Mouse (Mus musculus): ENCODE results near the gene Acbd4.

Acbd4 gene

GRCm38 (mm10) chr11:103101481-103101865 lies at the start of gene Acbd4, which contains the start of gene Plcd3:
Acbd4 (plus strand) TSS chr11:103101682.
Plcd3 (minus strand) TSS chr11:103101658.
- in situ Hi-C loops (cut with MboI; ENCODE audit: low sequenced_read_pairs), result loop anchor here (5.0 kb wide), 1 partner anchor 51 kb away; no protein-coding TSS in a partner anchor

- in situ Hi-C loops (cut with MboI; ENCODE audit: low sequenced_read_pairs), result no loop called here
These were observed 49.4 kb upstream of the Acbd4 start for GRCm38 (mm10) chr11:103052078-103052477.

GRCm38 (mm10) chr11:103053191-103054076 lies 48.0 kb upstream of the Acbd4 start:
- in situ Hi-C loops (cut with MboI; ENCODE audit: low sequenced_read_pairs), result no loop called here

GRCm38 (mm10) chr11:103054798-103055197 lies 46.7 kb upstream of the Acbd4 start:
- in situ Hi-C loops (cut with MboI; ENCODE audit: low sequenced_read_pairs), result no loop called here

- in situ Hi-C loops (cut with MboI; ENCODE audit: low sequenced_read_pairs), result no loop called here
These were observed 44.8 kb upstream of the Acbd4 start for GRCm38 (mm10) chr11:103056636-103057035.

GRCm38 (mm10) chr11:103058499-103059085 lies 42.9 kb upstream of the Acbd4 start:
- in situ Hi-C loops (cut with MboI; ENCODE audit: low sequenced_read_pairs), result no loop called here

- in situ Hi-C loops (cut with MboI; ENCODE audit: low sequenced_read_pairs), result no loop called here
These were observed 35.1 kb upstream of the Acbd4 start for GRCm38 (mm10) chr11:103066191-103067050.

- in situ Hi-C loops (cut with MboI; ENCODE audit: low sequenced_read_pairs), result no loop called here
These were observed 34.5 kb upstream of the Acbd4 start for GRCm38 (mm10) chr11:103067051-103067361.

GRCm38 (mm10) chr11:103067457-103068001 lies 34.0 kb upstream of the Acbd4 start:
- in situ Hi-C loops (cut with MboI; ENCODE audit: low sequenced_read_pairs), result no loop called here

GRCm38 (mm10) chr11:103068272-103068671 lies 33.2 kb upstream of the Acbd4 start:
- in situ Hi-C loops (cut with MboI; ENCODE audit: low sequenced_read_pairs), result no loop called here

GRCm38 (mm10) chr11:103068884-103069283 lies 32.6 kb upstream of the Acbd4 start:
- in situ Hi-C loops (cut with MboI; ENCODE audit: low sequenced_read_pairs), result no loop called here

GRCm38 (mm10) chr11:103069731-103070130 lies 31.8 kb upstream of the Acbd4 start:
- in situ Hi-C loops (cut with MboI; ENCODE audit: low sequenced_read_pairs), result no loop called here

- in situ Hi-C loops (cut with MboI; ENCODE audit: low sequenced_read_pairs), result no loop called here
These were observed 31.1 kb upstream of the Acbd4 start for GRCm38 (mm10) chr11:103070322-103070880.

- in situ Hi-C loops (cut with MboI; ENCODE audit: low sequenced_read_pairs), result no loop called here
These were observed 27.8 kb upstream of the Acbd4 start for GRCm38 (mm10) chr11:103073671-103074070.

GRCm38 (mm10) chr11:103074121-103074650 lies 27.3 kb upstream of the Acbd4 start:
- in situ Hi-C loops (cut with MboI; ENCODE audit: low sequenced_read_pairs), result no loop called here

- in situ Hi-C loops (cut with MboI; ENCODE audit: low sequenced_read_pairs), result no loop called here
These were observed 26.6 kb upstream of the Acbd4 start for GRCm38 (mm10) chr11:103074796-103075323.

GRCm38 (mm10) chr11:103076010-103076409 lies 25.5 kb upstream of the Acbd4 start:
- in situ Hi-C loops (cut with MboI; ENCODE audit: low sequenced_read_pairs), result no loop called here

GRCm38 (mm10) chr11:103076581-103076980 lies 24.9 kb upstream of the Acbd4 start:
- in situ Hi-C loops (cut with MboI; ENCODE audit: low sequenced_read_pairs), result no loop called here

GRCm38 (mm10) chr11:103078131-103078530 lies 23.4 kb upstream of the Acbd4 start:
- in situ Hi-C loops (cut with MboI; ENCODE audit: low sequenced_read_pairs), result no loop called here
